Mouse (Mus musculus) ES-E14 (cell line): Measurements from ENCODE around the gene Accsl.

Experiments used
- CHD2 ChIP-seq: IDR thresholded peaks from 2 replicates; pipeline ENCODE4 v1.6.1; 2014; ENCODE audit warnings: mild to moderate bottlenecking, low read depth, low read length, inconsistent platforms
- HCFC1 ChIP-seq: IDR thresholded peaks from 2 replicates; pipeline ENCODE4 v1.6.1; 2012; ENCODE audit warnings: low read length, inconsistent platforms, borderline replicate concordance; ENCODE audit not compliant: insufficient read depth
- ZC3H11A ChIP-seq: IDR thresholded peaks from 2 replicates; pipeline ENCODE4 v1.6.1; 2012; ENCODE audit warnings: low read depth, mild to moderate bottlenecking, inconsistent platforms, low read length, borderline replicate concordance
- ZNF384 ChIP-seq: IDR thresholded peaks from 2 replicates; pipeline ENCODE4 v1.6.1; 2012; ENCODE audit warnings: low read depth, low read length, inconsistent platforms

DNA sequence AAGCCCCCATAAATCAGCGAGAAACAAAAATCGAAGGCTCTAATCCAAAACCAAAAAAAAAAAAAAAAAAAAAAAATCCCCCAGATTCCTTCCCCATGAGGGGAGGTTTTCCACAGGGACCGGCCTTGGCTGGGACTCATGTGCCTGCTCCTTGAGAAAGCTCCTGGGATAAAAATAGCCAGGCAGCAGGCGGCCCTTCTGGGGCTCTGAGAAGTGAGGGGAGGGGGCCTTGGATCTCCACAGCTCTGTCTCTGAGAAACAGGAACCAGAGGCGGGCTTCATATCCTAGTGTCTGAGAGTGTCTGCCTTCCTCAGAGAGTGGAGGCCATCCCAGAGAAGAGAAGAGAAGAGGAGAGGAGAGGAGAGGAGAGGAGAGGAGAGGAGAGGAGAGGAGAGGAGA lies 8.0 kb upstream of the Accsl start:
- TF ChIP-seq CHD2 (no peak), ZC3H11A (no peak), HCFC1 (no peak), ZNF384 (0 out of 2 replicates have a peak, but pooled peaks have one; percentile 11)
